ENCODE assay signal across 7 mouse cellular contexts in the genomic region with DNA sequence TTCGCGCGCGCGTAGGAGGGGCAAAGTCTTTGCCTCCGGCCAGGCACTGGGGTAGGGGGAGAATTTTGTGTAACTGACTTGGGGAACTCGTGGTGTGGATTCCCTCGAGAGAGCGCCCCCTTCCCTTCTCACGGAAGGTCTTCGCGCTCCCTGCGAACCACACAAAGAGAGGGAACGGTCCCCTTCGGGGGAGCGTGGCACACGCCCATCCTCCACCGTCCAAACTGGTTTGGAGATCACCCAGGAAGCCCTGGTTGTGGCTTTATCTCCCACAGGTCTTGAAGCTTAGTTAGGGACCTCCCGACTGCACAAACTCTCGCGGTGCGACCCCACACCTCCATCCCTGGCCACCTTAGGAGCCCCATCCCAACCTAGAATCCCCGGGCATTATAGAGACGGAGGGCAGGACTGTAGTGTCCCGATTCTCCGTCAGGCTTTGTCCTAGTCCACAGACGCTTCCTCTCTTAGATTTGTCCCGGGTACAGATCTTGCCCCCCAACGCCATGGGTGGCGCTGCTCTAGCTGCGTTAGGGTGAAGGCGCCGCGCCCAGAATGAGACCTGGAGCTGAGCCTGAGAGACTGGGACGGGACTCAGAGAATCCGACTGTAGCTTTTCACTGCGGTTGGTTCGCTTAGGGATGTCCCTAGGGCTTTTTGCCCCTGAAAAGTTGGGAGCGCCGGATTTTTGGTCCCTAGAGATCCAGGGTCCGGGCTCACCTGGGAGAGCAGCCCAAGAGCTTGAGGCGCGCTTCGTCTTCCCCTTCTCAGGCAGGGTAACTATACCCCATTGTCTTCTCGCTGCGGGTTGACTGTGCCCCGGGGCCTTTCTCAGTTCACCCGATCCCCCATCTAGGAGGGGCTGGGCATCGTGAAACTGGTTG. TPM values are rescaled to one million over a fixed set of nuclear protein-coding genes. Genes with fewer than 3 reads are reported as not detected.
A peak's percentile ranks its signal among the peaks of the same experiment; 100 is the strongest.
DNase-seq lines count a peak whose midpoint lies in the region; ATAC-seq and TF ChIP-seq lines count a peak whose summit lies in the region.

No protein-coding gene starts in this region.

- peak; percentile 25 for ATAC-seq in forebrain, embryonic 11.5 days (replicated peaks; ENCODE audit: low FRiP score)
- peak; percentile 51 for ATAC-seq in hindbrain, embryonic 14.5 days (ENCODE audit: low FRiP score)
- peak; percentile 26 for ATAC-seq in liver, embryonic 12.5 days

- WGBS in forebrain, embryonic 11.5 days, result under 1% methylated on average over 47 of the region's 49 CpGs
- WGBS in hindbrain, embryonic 14.5 days, result under 1% methylated on average over 48 of the region's 49 CpGs
- WGBS in liver, embryonic 12.5 days (ENCODE audit: insufficient replicate concordance), result under 1% methylated on average over 48 of the region's 49 CpGs

- H3K27ac ChIP-seq in ES-Bruce4 (ENCODE audit: insufficient read depth, low read length), result no peak overlapping the region
- peak overlapping the region; percentile 89 for H3K27ac ChIP-seq in forebrain, embryonic 11.5 days (ENCODE audit: low read depth, low read length)
- H3K27ac ChIP-seq in hindbrain, embryonic 14.5 days, result peak overlapping the region; percentile 99
- peak overlapping the region; percentile 97 for H3K27ac ChIP-seq in liver, embryonic 12.5 days

- H3K36me3 ChIP-seq in ES-Bruce4 (ENCODE audit: control insufficient read depth, insufficient read depth, low read length, poor library complexity, severe bottlenecking), result no peaks in the 10 kb centered on the region
- H3K36me3 ChIP-seq in forebrain, embryonic 11.5 days (ENCODE audit: control insufficient read depth, insufficient read depth, low read length), result no peaks in the 10 kb centered on the region; the same call in 1 of the 2 replicates
- peaks cover 24% of the 10 kb centered on the region for H3K36me3 ChIP-seq in hindbrain, embryonic 14.5 days (replicated peaks; ENCODE audit: control insufficient read depth, insufficient read depth)
- H3K36me3 ChIP-seq in liver, embryonic 12.5 days, result peaks cover 48% of the 10 kb centered on the region

- no peak for TF ChIP-seq EP300 in ES-Bruce4 (IDR thresholded peaks at IDR 0.05; ENCODE audit: insufficient read depth, low read depth, low read length)

- no peaks in the 10 kb centered on the region; the same call in 1 of the 2 replicates for H3K27me3 ChIP-seq in ES-Bruce4 (ENCODE audit: control insufficient read depth, insufficient read depth, low read length, poor library complexity, severe bottlenecking)
- peaks cover 6% of the 10 kb centered on the region for H3K27me3 ChIP-seq in forebrain, embryonic 11.5 days (ENCODE audit: control insufficient read depth, insufficient read depth, low read length)
- no peaks in the 10 kb centered on the region for H3K27me3 ChIP-seq in hindbrain, embryonic 14.5 days (ENCODE audit: control insufficient read depth, insufficient read depth, low read length)
- H3K27me3 ChIP-seq in liver, embryonic 12.5 days (replicated peaks), result peaks cover 5% of the 10 kb centered on the region

- peak overlapping the region; percentile 60 for H3K9ac ChIP-seq in ES-Bruce4 (ENCODE audit: low read depth, poor library complexity, severe bottlenecking)
- H3K9ac ChIP-seq in forebrain, embryonic 11.5 days (ENCODE audit: low read length), result peak overlapping the region; percentile 95
- H3K9ac ChIP-seq in hindbrain, embryonic 14.5 days, result peak overlapping the region; percentile 95
- peak overlapping the region; percentile 94 for H3K9ac ChIP-seq in liver, embryonic 12.5 days

- no peak for TF ChIP-seq POLR2A in ES-Bruce4 (IDR thresholded peaks at IDR 0.05; ENCODE audit: insufficient read depth, low read length)

- peak overlapping the region; percentile 84 for H3K4me2 ChIP-seq in forebrain, embryonic 11.5 days (ENCODE audit: low read depth, low read length, severe bottlenecking)
- peak overlapping the region; percentile 67 for H3K4me2 ChIP-seq in hindbrain, embryonic 14.5 days (replicated peaks)
- H3K4me2 ChIP-seq in liver, embryonic 12.5 days, result peak overlapping the region; percentile 85

- TF ChIP-seq CTCF in ES-Bruce4 (IDR thresholded peaks at IDR 0.05; ENCODE audit: low read depth, low read length), result no peak

- H3K4me1 ChIP-seq in ES-Bruce4 (ENCODE audit: control insufficient read depth, insufficient read depth, low read length), result no peaks in the 10 kb centered on the region
- H3K4me1 ChIP-seq in forebrain, embryonic 11.5 days (replicated peaks; ENCODE audit: control insufficient read depth, insufficient read depth, low read length), result peaks cover 1% of the 10 kb centered on the region; the same call in 1 of the 2 replicates
- peaks cover 20% of the 10 kb centered on the region for H3K4me1 ChIP-seq in hindbrain, embryonic 14.5 days (replicated peaks; ENCODE audit: control insufficient read depth, insufficient read depth, low read length)
- H3K4me1 ChIP-seq in liver, embryonic 12.5 days, result peaks cover 51% of the 10 kb centered on the region

- H3K9me3 ChIP-seq in ES-Bruce4 (replicated peaks; ENCODE audit: control insufficient read depth, insufficient read depth, low read length, poor library complexity, severe bottlenecking), result no peaks in the 10 kb centered on the region
- H3K9me3 ChIP-seq in forebrain, embryonic 11.5 days (ENCODE audit: control insufficient read depth, low read length), result no peaks in the 10 kb centered on the region
- H3K9me3 ChIP-seq in hindbrain, embryonic 14.5 days (ENCODE audit: control insufficient read depth, low read length), result no peaks in the 10 kb centered on the region
- no peaks in the 10 kb centered on the region for H3K9me3 ChIP-seq in liver, embryonic 12.5 days (replicated peaks)

- peak; percentile 66 for DNase-seq in ZHBTc4 (ENCODE audit: low read depth, low spot score)
- peak; percentile 81 for DNase-seq in forebrain, embryonic 11.5 days (ENCODE audit: low spot score)
- DNase-seq in hindbrain, embryonic 14.5 days (ENCODE audit: low spot score), result peak; percentile 74
- peak; percentile 23 for DNase-seq in naive thymus-derived CD4-positive, alpha-beta T cell, adult 2 months (ENCODE audit: low read depth)
- peak; percentile 71 to 74 for DNase-seq in thymus, postnatal 10 days (ENCODE audit: low spot score in 2 of 2)

- peak overlapping the region; percentile 88 for H3K4me3 ChIP-seq in ES-Bruce4 (ENCODE audit: low read depth, low read length)
- peak overlapping the region; percentile 75 for H3K4me3 ChIP-seq in forebrain, embryonic 11.5 days (ENCODE audit: low read depth, low read length)
- peak overlapping the region; percentile 79 for H3K4me3 ChIP-seq in hindbrain, embryonic 14.5 days (replicated peaks; ENCODE audit: low read length)
- peak overlapping the region; percentile 87 for H3K4me3 ChIP-seq in liver, embryonic 12.5 days

RNA-seq across cellular contexts. Expression of a gene that starts 1.5 kb away (rescaled TPM):
- 126 and 131 TPM in 2 replicates for polyA plus RNA-seq in ES-Bruce4 (2011; ENCODE audit: insufficient read depth, insufficient read length, low read depth, missing spikeins)
- 342 and 364 TPM in 2 replicates for polyA plus RNA-seq in forebrain, embryonic 11.5 days (2014; fragmentation: Nextera tagmentation; extraction: Ambion mirVana)
- polyA plus RNA-seq in hindbrain, embryonic 14.5 days (2014; fragmentation: Nextera tagmentation; extraction: Ambion mirVana), result 938 and 954 TPM in 2 replicates
- 819 and 854 TPM in 2 replicates for polyA plus RNA-seq in liver, embryonic 12.5 days (2016; fragmentation: Nextera tagmentation; extraction: Ambion mirVana)

RNA-seq across cellular contexts. Expression of a gene that starts 38.8 kb away (rescaled TPM):
- 70.7 and 72.0 TPM in 2 replicates for polyA plus RNA-seq in ES-Bruce4 (2011; ENCODE audit: insufficient read depth, insufficient read length, low read depth, missing spikeins)
- polyA plus RNA-seq in forebrain, embryonic 11.5 days (2014; fragmentation: Nextera tagmentation; extraction: Ambion mirVana), result 59.0 and 69.7 TPM in 2 replicates
- polyA plus RNA-seq in hindbrain, embryonic 14.5 days (2014; fragmentation: Nextera tagmentation; extraction: Ambion mirVana), result 66.1 and 66.7 TPM in 2 replicates
- 46.4 and 50.8 TPM in 2 replicates for polyA plus RNA-seq in liver, embryonic 12.5 days (2016; fragmentation: Nextera tagmentation; extraction: Ambion mirVana)

RNA-seq across cellular contexts. Expression of a gene that starts 55.7 kb away (rescaled TPM):
- polyA plus RNA-seq in ES-Bruce4 (2011; ENCODE audit: insufficient read depth, insufficient read length, low read depth, missing spikeins), result 28.5 and 40.0 TPM in 2 replicates
- 11.1 and 12.2 TPM in 2 replicates for polyA plus RNA-seq in forebrain, embryonic 11.5 days (2014; fragmentation: Nextera tagmentation; extraction: Ambion mirVana)
- polyA plus RNA-seq in hindbrain, embryonic 14.5 days (2014; fragmentation: Nextera tagmentation; extraction: Ambion mirVana), result 14.5 and 25.4 TPM in 2 replicates
- polyA plus RNA-seq in liver, embryonic 12.5 days (2016; fragmentation: Nextera tagmentation; extraction: Ambion mirVana), result 9.6 and 11.7 TPM in 2 replicates

Comparison
In these comparisons a context has a peak if more than half of its experiments do, and no peak if none do; other contexts are left out.
1. DNase-seq: peak in every context shown above with its lines; median percentile 81 in forebrain, embryonic 11.5 days; 74 in hindbrain, embryonic 14.5 days; 72 in thymus, postnatal 10 days; 66 in ZHBTc4; 23 in naive thymus-derived CD4-positive, alpha-beta T cell, adult 2 months.